Mouse (Mus musculus): ENCODE data around the gene Vash2. TPM values are rescaled to one million over a fixed set of nuclear protein-coding genes. Genes with fewer than 3 reads are reported as not detected.
"Not testable (repeated sequence)": the region's sequence is repeated elsewhere in the genome, so short reads cannot be mapped to it uniquely, and the experiment has no call there.

Vash2 gene
- total RNA-seq, 1 experiment from 2014 or later, result 0.48 TPM

DNA sequence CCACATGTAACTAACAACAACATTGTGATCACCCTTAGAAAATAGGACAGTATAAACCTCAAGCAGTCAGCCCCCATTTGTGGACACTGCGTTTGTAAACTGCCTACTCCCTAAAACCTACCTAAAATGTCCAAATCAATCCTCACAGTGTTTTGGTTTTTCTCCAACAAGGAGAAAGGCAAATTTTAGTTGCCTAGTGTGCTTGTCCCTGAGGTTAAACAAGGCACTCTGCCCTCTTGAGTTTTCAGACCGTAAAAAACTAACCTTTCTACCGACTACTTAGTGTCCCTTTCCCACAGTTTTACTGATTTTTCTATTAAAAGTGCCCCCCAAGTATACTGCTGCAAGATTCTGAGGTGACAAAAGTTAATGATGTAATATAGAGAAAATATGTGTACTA, 51.8 kb downstream of the Vash2 start:
- no peak for DNase-seq

DNA sequence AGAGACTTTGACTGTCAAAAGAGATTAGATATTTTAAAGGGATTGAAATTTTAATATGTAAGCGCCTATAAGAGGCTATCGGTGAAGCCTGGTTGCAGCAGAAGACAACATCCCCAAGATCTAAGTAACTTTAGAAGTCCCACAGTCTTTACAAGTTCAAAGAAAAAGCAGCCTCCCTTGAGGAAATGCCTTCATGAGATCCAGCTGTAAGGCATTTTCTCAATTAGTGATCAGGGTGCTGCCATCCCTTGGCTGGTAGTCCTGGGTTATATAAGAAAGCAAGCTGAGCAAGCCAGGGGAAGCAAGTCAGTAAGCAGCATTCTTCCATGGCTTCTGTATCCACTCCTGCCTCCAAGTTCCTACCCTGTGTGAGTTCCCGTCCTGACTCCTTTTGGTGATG, 54.3 kb downstream of the Vash2 start, which contains the start of gene Angel2:
TSS of gene Angel2 (plus strand) at position 301 of the 400 bp plus-strand sequence.
- not testable (repeated sequence) for DNase-seq

DNA sequence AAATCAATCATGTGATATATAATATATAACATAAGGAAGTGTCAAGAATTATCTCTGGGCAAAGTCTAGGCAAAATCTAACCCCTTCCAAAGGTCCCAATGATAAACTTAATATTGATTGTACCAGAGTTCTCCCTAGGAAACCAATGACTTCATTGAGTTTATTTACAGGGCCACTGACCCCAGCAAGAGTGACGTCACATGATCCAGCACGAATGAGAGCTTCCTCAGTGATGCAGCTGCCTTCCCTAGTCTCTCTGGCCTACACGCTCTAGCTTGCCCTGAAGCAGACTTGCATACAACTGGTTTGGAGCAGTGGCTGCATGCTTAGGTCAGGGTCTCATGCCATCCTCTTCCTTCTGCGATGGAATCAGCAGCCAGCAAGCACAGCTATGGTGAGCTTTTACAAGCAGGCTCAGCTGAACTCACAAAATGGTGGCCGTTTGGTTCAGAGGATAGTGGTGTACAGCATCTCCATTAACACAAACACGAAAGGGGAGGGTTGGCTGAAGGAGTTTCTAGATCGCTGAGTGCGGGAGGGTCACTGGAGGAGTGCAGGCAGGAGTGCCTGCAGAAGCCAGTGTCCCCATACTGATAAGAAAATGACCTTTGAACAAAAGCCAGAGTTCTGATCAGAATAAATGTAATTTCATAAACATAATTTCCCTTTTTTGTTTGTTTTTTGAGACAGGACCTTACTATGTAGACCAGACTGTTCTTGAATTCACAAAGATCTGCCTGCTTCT, 59.2 kb downstream of the Vash2 start:
- DNase-seq, result no peak

DNA sequence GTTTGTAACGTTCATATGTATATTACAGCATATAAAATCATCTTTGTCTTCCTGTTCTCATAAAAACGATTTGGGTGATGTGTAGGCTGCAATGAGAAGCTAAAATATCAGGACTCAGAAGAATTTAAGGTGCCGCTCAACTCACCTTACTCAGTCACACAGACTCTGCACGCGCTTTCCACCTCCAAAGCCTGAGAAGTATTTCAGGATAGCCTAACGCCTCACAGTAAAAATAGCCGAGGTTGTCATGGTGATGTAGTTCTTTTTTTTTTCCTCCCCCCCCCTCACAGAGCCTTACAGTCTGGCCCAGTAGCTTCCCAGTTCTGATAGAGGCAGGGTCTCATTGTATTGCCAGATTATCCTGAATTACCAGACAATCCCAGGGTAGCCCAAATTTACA, 60.2 kb downstream of the Vash2 start:
- no peak for DNase-seq

DNA sequence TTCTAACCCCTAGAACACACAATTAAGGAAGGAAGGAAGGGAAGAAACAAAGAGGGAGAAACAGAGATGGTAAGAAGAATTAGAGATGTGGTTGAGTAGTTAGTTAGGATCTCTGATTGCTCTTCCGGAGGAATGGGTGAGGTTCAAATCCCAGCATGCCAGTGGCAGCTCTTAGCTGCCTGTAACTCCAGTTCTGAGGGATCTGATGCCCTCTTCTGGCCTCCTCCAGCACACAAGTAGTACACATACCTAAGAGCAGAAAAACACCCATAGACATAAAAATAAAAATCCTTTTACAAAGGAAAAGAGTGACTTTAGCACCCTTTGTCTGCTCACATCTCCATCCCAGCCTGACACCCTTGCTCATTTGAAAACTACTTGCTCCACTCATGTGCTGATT, 66.5 kb downstream of the Vash2 start:
- DNase-seq, result no peak

DNA sequence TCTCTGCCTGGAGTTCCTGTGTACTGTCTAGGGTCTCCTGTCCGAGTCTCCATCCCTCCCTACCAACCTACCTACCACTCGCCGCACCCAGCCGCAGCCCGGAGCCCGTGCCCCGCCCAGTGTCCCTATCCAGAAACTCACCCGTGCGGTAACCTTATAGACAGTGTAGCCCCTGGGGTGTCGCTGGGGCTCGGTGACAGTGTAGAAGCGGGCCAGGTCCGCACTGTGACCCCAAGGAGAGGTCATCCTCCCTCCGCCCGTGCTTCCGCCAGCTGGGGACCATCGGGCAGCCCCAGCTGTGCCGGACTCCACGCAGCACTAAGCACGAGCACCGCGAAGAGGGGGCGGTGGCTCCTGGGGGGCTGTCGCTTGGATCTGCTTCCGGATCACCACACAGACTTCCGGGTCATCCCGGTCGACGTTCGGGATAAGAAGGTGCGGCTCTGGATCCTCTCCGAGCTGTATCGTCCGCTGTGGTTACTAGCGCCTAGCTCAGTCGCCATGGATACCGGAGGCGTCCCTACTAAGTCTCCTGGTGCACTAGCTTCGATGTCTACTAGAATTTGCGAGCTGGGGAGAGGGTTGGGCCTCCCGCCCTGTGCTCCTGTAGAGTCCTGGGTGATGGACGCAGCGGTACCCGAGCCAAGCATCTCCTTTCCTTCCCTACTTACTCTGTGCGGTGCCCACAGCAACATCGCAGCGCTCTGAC, 67.5 kb downstream of the Vash2 start, which contains the start of gene Rps6kc1:
TSS of gene Rps6kc1 (minus strand) at position 356 of the 709 bp plus-strand sequence.
- DNase-seq, result peak; percentile 90

DNA sequence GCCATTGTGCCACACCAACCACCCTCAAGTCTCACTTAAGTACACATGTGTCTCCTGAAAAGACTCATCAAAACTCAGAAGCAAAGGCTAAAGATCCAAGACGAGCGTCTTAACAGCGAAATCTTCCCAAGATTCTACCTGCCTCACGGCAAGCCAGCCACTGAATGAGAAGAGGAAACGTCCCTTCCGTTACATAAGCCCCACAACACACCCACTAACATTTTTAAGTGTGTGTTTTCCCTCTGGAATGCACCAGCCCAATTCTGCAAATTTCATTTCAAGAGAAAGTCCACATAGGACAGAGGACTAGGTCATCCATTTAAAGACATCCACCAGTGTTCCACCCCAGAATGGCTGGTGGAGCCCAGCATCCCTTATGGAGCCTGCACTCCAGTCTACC, 68.3 kb downstream of the Vash2 start:
- DNase-seq, result no peak

DNA sequence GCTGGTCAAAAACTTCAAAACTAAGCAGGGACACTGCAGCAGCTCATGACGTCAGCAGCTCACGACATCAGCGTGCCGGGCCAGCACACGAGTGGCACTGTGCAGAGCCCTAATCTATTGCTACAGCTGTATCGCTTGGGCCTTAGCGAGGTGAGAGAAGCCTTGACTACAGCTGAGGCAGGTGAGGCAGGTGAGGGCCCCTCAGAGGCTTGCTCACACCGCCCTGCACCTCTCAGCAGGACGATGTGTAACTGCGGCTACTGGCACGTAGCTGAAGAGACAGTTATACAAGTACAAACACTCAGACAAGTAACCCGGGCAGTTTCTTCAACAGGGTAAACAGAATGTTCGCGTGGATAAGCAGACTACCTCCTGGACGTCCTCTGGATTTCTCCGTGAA, 74.4 kb downstream of the Vash2 start:
- DNase-seq, result no peak

DNA sequence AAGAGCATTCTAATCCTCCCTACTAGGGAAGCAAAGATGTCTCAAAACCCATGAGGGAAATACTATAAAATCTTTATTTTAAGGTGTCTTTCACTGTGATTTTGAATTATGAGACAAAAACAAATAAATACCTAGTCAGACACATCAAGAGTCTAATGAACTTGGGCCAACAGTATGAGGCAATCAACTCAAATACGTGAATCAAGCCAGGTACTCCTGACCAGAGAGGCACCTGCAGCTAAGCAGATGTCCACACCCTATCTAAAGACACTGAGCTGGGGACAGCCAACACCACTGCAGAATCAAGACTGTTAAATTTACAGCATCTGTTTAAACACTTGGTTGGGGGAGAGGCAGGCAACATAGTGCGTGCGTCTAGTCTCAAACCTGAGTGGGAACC, 75.0 kb downstream of the Vash2 start:
- no peak for DNase-seq

DNA sequence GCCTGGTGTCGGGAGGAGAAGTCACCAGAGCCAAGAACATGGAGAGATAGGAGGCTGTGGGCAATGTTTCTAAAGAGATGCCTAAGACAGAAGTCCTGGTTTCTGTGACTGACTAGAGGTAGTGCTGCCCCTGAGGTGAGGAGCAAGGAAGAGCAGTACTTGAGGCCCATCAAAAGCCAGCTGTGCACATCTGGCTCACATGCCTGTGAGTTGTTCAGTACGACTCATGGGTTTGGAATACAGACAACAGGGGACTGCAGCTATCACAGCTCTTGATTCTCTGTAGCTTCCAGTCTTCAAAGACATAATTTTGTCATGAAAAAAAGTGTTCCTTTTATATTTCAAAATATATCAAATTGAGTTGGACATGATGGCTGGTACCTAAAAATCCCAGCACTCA, 78.0 kb downstream of the Vash2 start:
- no peak for DNase-seq

DNA sequence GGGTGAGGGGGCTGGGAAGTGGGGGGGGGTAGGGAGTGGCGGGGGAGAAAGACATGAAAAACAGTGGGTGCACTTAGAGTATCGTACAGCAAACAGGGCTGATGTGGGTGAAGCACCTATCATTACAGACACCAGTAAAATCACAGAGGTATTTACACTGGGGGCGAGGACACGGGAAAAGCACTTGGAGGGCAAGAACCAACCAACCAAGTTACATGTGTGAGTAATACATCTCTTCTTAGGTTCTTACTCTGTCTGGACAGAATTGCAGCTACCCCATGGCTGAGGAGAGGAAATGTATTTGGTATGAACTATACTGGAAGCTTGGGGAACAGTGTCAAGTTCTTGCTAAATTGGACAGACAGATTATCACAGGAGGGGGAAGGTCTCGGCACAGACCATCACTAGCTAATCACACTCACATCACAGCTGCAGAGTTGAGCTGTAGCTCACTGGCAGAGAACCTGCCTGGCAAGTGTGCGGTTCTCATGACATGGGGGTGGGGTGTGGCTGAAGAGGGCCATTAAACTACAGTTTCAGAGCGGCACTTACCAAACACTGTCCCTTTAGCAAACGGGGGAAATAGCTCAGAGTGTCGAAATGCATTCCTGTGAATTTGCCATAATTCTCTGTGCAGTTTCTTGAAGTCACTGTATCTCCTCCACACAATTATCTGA, 80.1 kb downstream of the Vash2 start:
- DNase-seq, result peak; percentile 35

DNA sequence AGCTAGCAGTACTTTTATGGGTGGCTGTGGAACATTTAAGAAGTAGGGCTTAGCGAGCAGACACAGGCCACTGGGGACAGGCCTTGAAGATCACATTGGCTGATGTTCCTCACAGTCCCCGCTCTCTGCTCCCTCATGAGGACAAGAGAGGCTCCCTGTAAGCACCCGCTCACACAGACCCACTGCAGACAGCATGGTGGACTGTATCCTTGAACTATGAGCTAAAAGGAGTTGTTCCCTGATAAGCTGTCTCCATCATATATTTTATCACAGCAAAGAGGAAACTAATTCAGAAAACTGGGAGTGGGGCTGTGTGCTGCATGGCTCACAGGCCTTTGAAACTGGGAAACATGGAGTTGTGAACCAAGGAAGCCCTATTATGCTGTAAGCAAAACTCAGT, 80.9 kb downstream of the Vash2 start:
- DNase-seq, result no peak

Other genes with a start within 250 kb of the Vash2 start
- 23.8 and 27.9 TPM in 2 replicates for gene Rps6kc1, start 67.5 kb downstream of the Vash2 start, total RNA-seq (2021)
- 46.6 and 46.7 TPM in 2 replicates for gene Angel2, start 54.2 kb downstream of the Vash2 start, total RNA-seq (2021)
- 15.0 and 23.8 TPM in 2 replicates for gene Flvcr1, start 46.9 kb upstream of the Vash2 start, total RNA-seq (2021)
- gene Spata45, start 57.3 kb upstream of the Vash2 start, total RNA-seq (2021), result not detected in 2 replicates
- gene Tatdn3, start 83.6 kb upstream of the Vash2 start, total RNA-seq (2021), result 17.5 and 21.8 TPM in 2 replicates
- 2.2 and 3.4 TPM in 2 replicates for gene Nsl1, start 83.7 kb upstream of the Vash2 start, total RNA-seq (2021)
- 2.0 and 5.2 TPM in 2 replicates for gene Batf3, start 118.6 kb upstream of the Vash2 start, total RNA-seq (2021)
- gene Fam71a, start 185.5 kb upstream of the Vash2 start, total RNA-seq (2021), result not detected in 2 replicates
- 2.4 and 4.8 TPM in 2 replicates for gene Atf3, start 238.7 kb upstream of the Vash2 start, total RNA-seq (2021)

All from adrenal gland, postnatal 14 days (tissue).